Mouse (Mus musculus) spleen, adult 2 months (tissue): ENCODE data around the gene Rbms2.

ENCODE experiments used
- CTCF ChIP-seq: fragments of 200-500 bp; IDR thresholded peaks from 2 replicates; pipeline ENCODE4 v1.5.1; 2011; ENCODE audit warnings: mild to moderate bottlenecking, inconsistent platforms; ENCODE audit not compliant: insufficient read depth, insufficient read length, insufficient replicate concordance; ENCODE audit errors: extremely low read depth
- POLR2A ChIP-seq: fragments of 200-500 bp; IDR thresholded peaks from 2 replicates; pipeline ENCODE4 v1.6.1; 2011; ENCODE audit warnings: low read depth, low read length, inconsistent platforms

DNA sequence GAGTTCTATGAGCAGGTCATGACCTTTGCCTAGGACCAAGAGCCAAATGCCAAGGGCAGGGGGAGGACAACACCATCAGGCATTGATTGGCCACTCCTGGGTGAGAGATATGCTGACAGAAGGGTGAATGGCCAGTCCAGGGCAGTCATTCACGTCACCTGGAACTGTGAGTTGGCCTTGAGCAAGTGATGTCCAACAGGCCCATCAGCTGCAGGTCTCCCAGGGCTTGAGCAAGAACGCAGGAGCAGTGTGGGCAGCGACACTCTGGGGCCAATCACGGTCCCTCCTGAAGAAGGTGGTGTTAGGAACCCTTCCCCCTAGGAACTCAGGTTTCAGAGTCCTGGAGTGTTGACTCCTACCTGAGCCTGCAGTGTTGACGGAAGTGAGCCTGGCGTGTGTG is 21.8 kb upstream of the Rbms2 start:
- TF ChIP-seq POLR2A (no peak), CTCF (no peak)
